Mouse (Mus musculus) heart, postnatal 0 days (tissue): Measurements from ENCODE around the gene Ak8.

Source experiments
- CTCF ChIP-seq: IDR thresholded peaks from 2 replicates; pipeline ENCODE4 v1.5.1; 2016; ENCODE audit warnings: antibody characterized with exemption, control low read depth, low read depth
- EP300 ChIP-seq: IDR thresholded peaks from 2 replicates; pipeline ENCODE4 v1.6.1; 2016; ENCODE audit warnings: antibody characterized with exemption, low read depth

- TF ChIP-seq EP300 (no peak), CTCF (no peak)
These were observed 76.8 kb downstream of the Ak8 start for GRCm38 (mm10) chr2:28776728-28777127.
